Mouse (Mus musculus) retina, postnatal 1 day (tissue): ENCODE measurements at regions not wholly inside any gene's neighbourhood (a gene's known extent, or its start where the extent isn't known, plus 50 kb on each side); places are given as distances from the start of the nearest gene placed in this dataset.
A peak's percentile ranks its signal among the peaks of the same experiment; 100 is the strongest.

ENCODE experiments used
- DNase-seq: peaks from one replicate; pipeline ENCODE4 v3.0.0-alpha.2; 2012

- no peak for DNase-seq
Measured at GRCm38 (mm10) chr7:129441085-129441617, 150.5 kb upstream of the Wdr11 start.

- DNase-seq = peak; percentile 58
Measured at GRCm38 (mm10) chr7:129469496-129469895, 122.2 kb upstream of the Wdr11 start.

GRCm38 (mm10) chr7:129483736-129484135 lies 107.9 kb upstream of the Wdr11 start:
- DNase-seq = no peak

DNA sequence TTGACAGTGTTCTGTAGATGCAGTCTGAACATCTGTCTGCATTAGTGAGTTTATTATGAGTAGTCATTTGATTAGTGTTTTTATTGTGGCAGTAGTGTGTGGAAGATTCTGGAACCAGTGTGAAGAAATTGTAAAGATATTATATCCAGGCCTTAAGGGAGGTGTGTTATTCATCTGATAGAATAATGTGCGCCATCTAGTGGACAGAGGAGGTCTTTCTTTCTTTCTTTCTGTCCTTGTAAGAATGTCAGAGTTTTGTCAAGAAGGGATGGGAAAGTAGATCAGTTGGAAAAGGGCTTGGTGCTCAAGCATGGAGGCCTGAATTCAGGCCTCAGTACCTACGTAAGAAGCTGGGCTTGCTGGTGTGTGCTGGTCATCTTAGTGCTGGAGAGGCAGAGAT lies 84.8 kb upstream of the Wdr11 start:
- peak; percentile 71 for DNase-seq

DNA sequence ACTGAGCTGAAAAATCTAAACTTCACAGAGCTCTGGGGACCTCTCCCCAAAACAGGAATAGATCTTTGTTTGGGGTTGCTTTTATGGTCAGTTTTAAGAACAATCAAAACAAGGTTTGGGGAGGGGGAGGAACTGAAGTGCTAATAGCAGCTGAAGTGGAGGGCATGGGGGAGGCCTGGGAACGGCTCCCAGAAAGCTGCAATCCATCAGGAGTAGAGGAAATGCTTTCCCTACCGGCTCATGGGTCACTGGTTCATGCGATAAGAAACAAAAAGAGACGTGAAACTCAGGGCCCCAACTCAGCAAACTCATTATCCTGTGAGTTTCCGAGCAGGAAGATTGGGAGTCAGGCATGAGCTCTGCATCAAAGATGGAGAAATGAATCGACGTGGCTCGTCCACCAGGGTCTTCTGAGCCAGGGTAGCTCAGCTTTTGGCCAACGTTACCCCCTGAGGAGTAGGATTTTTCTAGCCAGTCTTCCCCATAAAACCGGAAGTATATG lies 82.0 kb upstream of the Wdr11 start:
- no peak for DNase-seq

GRCm38 (mm10) chr7:129514619-129515018 lies 77.0 kb upstream of the Wdr11 start:
- peak; percentile 19 for DNase-seq

- DNase-seq = no peak
Measured at GRCm38 (mm10) chr7:129524369-129524915, 67.2 kb upstream of the Wdr11 start.

DNA sequence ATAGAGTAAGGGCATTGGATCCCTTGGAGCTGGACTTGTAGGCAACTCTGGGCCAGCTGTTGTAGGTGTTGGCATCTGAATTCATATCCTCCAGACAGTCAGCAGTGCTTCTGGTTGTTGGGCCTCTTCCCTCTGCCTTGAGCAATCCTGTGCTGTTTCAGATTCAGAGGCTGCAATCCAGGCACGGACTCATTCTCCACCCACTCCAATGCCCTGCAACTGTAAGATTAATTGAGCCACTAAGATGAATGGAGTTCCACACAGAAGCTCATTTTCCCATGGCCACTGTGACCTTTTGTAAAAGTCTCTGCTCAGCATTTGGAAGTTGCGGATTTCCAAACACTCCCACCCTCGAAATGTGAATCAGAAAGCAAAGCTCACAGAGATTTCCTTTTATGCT lies 65.7 kb upstream of the Wdr11 start:
- no peak for DNase-seq

GRCm38 (mm10) chr7:129528263-129528662 lies 63.4 kb upstream of the Wdr11 start:
- DNase-seq = no peak

- DNase-seq = no peak
Measured at GRCm38 (mm10) chr7:129533366-129533905, 58.2 kb upstream of the Wdr11 start.
